Mouse (Mus musculus): ENCODE measurements at regions not wholly inside any gene's neighbourhood (a gene's known extent, or its start where the extent isn't known, plus 50 kb on each side); places are given as distances from the start of the nearest gene placed in this dataset.
A peak's percentile ranks its signal among the peaks of the same experiment; 100 is the strongest.
"Not testable (repeated sequence)": the region's sequence is repeated elsewhere in the genome, so short reads cannot be mapped to it uniquely, and the experiment has no call there.

- not testable (repeated sequence) for DNase-seq (ENCODE audit: low read depth)
Observed at GRCm38 (mm10) chr12:80055894-80056293, 56.9 kb downstream of the Zfp36l1 start.

GRCm38 (mm10) chr12:80055394-80055793 is 57.4 kb downstream of the Zfp36l1 start:
- TF ChIP-seq CTCF (IDR thresholded peaks at IDR 0.05; ENCODE audit: borderline replicate concordance, extremely low read depth, insufficient read depth, insufficient read length) (no peak), POLR2A (IDR thresholded peaks at IDR 0.05; ENCODE audit: borderline replicate concordance, extremely low read depth, insufficient read depth, insufficient read length, poor library complexity, severe bottlenecking) (no peak)
- no peak for DNase-seq (ENCODE audit: low read depth)

GRCm38 (mm10) chr12:80054655-80055037 is 58.2 kb downstream of the Zfp36l1 start:
- DNase-seq (ENCODE audit: low read depth): no peak
- TF ChIP-seq CTCF (IDR thresholded peaks at IDR 0.05; ENCODE audit: borderline replicate concordance, extremely low read depth, insufficient read depth, insufficient read length) (no peak), POLR2A (IDR thresholded peaks at IDR 0.05; ENCODE audit: borderline replicate concordance, extremely low read depth, insufficient read depth, insufficient read length, poor library complexity, severe bottlenecking) (no peak)

- TF ChIP-seq POLR2A (IDR thresholded peaks at IDR 0.05; ENCODE audit: borderline replicate concordance, extremely low read depth, insufficient read depth, insufficient read length, poor library complexity, severe bottlenecking) (no peak), CTCF (IDR thresholded peaks at IDR 0.05; ENCODE audit: borderline replicate concordance, extremely low read depth, insufficient read depth, insufficient read length) (no peak)
- no peak for DNase-seq (ENCODE audit: low read depth)
Observed at GRCm38 (mm10) chr12:80053902-80054654, 58.7 kb downstream of the Zfp36l1 start.

- TF ChIP-seq POLR2A (IDR thresholded peaks at IDR 0.05; ENCODE audit: borderline replicate concordance, extremely low read depth, insufficient read depth, insufficient read length, poor library complexity, severe bottlenecking) (no peak), CTCF (IDR thresholded peaks at IDR 0.05; ENCODE audit: borderline replicate concordance, extremely low read depth, insufficient read depth, insufficient read length) (no peak)
- DNase-seq (ENCODE audit: low read depth): no peak
Observed at GRCm38 (mm10) chr12:80048215-80048979, 64.4 kb downstream of the Zfp36l1 start.

GRCm38 (mm10) chr12:80046625-80047303 is 66.0 kb downstream of the Zfp36l1 start:
- peak; percentile 58 for DNase-seq (ENCODE audit: low read depth)
- TF ChIP-seq CTCF (IDR thresholded peaks at IDR 0.05; ENCODE audit: borderline replicate concordance, extremely low read depth, insufficient read depth, insufficient read length): no peak
- no peak for TF ChIP-seq POLR2A (IDR thresholded peaks at IDR 0.05; ENCODE audit: borderline replicate concordance, extremely low read depth, insufficient read depth, insufficient read length, poor library complexity, severe bottlenecking)

- no peak for TF ChIP-seq CTCF (IDR thresholded peaks at IDR 0.05; ENCODE audit: borderline replicate concordance, extremely low read depth, insufficient read depth, insufficient read length)
- TF ChIP-seq POLR2A (IDR thresholded peaks at IDR 0.05; ENCODE audit: borderline replicate concordance, extremely low read depth, insufficient read depth, insufficient read length, poor library complexity, severe bottlenecking): no peak
- no peak for DNase-seq (ENCODE audit: low read depth)
Observed at GRCm38 (mm10) chr12:80041510-80042324, 71.1 kb downstream of the Zfp36l1 start.

- no peak for DNase-seq (ENCODE audit: low read depth)
- TF ChIP-seq CTCF (IDR thresholded peaks at IDR 0.05; ENCODE audit: borderline replicate concordance, extremely low read depth, insufficient read depth, insufficient read length): no peak
- no peak for TF ChIP-seq POLR2A (IDR thresholded peaks at IDR 0.05; ENCODE audit: borderline replicate concordance, extremely low read depth, insufficient read depth, insufficient read length, poor library complexity, severe bottlenecking)
Observed at GRCm38 (mm10) chr12:80041012-80041411, 71.8 kb downstream of the Zfp36l1 start.

- DNase-seq (ENCODE audit: low read depth): no peak
- TF ChIP-seq CTCF (IDR thresholded peaks at IDR 0.05; ENCODE audit: borderline replicate concordance, extremely low read depth, insufficient read depth, insufficient read length) (no peak), POLR2A (IDR thresholded peaks at IDR 0.05; ENCODE audit: borderline replicate concordance, extremely low read depth, insufficient read depth, insufficient read length, poor library complexity, severe bottlenecking) (no peak)
Observed at GRCm38 (mm10) chr12:80040233-80040632, 72.6 kb downstream of the Zfp36l1 start.

GRCm38 (mm10) chr12:80039150-80039549 is 73.7 kb downstream of the Zfp36l1 start:
- no peak for DNase-seq (ENCODE audit: low read depth)
- no peak for TF ChIP-seq CTCF (IDR thresholded peaks at IDR 0.05; ENCODE audit: borderline replicate concordance, extremely low read depth, insufficient read depth, insufficient read length)
